Mouse (Mus musculus) limb, embryonic 13.5 days (tissue): ENCODE data around the gene Gm44805. TPM values are rescaled to one million over a fixed set of nuclear protein-coding genes. Genes with fewer than 3 reads are reported as not detected.

Source experiments
- ATAC-seq: fragments of 200-750 bp; cut with Nextera tagmentation; 2 replicates; pipeline ENCODE4 v1.8.0; 2017; ENCODE audit warnings: low read depth, moderate number of reproducible peaks, moderate TSS enrichment; ENCODE audit not compliant: low FRiP score
- H3K27ac ChIP-seq: fragments of 300-500 bp; sonication (generic); 2 replicates; pipeline ENCODE4 v1.5.1; 2015; ENCODE audit warnings: inconsistent platforms, mild to moderate bottlenecking, moderate library complexity
- H3K27me3 ChIP-seq: fragments of 300-500 bp; sonication (generic); 2 replicates; pipeline ENCODE4 v1.6.1; 2015; ENCODE audit warnings: mild to moderate bottlenecking, inconsistent platforms
- H3K36me3 ChIP-seq: fragments of 300-500 bp; sonication (generic); 2 replicates; pipeline ENCODE4 v1.6.1; 2015; ENCODE audit warnings: inconsistent platforms, mild to moderate bottlenecking, moderate library complexity
- H3K4me1 ChIP-seq: fragments of 300-500 bp; sonication (generic); 2 replicates; pipeline ENCODE4 v1.6.1; 2015; ENCODE audit warnings: inconsistent platforms
- H3K4me2 ChIP-seq: fragments of 300-500 bp; sonication (generic); replicated peaks from 2 replicates; pipeline ENCODE4 v1.6.1; 2015; ENCODE audit warnings: inconsistent platforms, mild to moderate bottlenecking, moderate library complexity
- H3K4me3 ChIP-seq: fragments of 300-500 bp; sonication (generic); 2 replicates; pipeline ENCODE4 v1.5.1; 2015; ENCODE audit warnings: moderate library complexity, mild to moderate bottlenecking, inconsistent platforms
- H3K9ac ChIP-seq: fragments of 300-500 bp; sonication (generic); 2 replicates; pipeline ENCODE4 v1.6.1; 2015; ENCODE audit warnings: mild to moderate bottlenecking, inconsistent platforms
- H3K9me3 ChIP-seq: fragments of 300-500 bp; sonication (generic); 2 replicates; pipeline ENCODE4 v1.6.1; 2016; ENCODE audit warnings: inconsistent platforms
- WGBS: fragments of 180-500 bp; shearing (Covaris S2); methylation state at CpG from one replicate; pipeline ENCODE4 v1.1.7; 2015; 5-methylcytosine and 5-hydroxymethylcytosine counted together
- polyA plus RNA-seq: library from polyadenylated mRNA; unstranded; fragments of >200 nt; fragmentation: Nextera tagmentation; extraction: Ambion mirVana; gene quantifications from 2 replicates; pipeline ENCODE4 v1.2.1, GENCODE M21; 2015

Gene Gm44805
- polyA plus RNA-seq: 0.64 TPM in 1 of 2 replicates, not detected in the other

GRCm38 (mm10) chr7:19681202-19681694, at the start of gene Gm44805, which contains the start of gene Apoc4:
Gm44805 (minus strand) TSS chr7:19681423.
Apoc4 (minus strand) TSS chr7:19681479.
- no peak within 1 kb of the TSS for H3K9ac ChIP-seq
- H3K4me3 ChIP-seq: no peak within 1 kb of the TSS
- no peak for ATAC-seq
- H3K27me3 ChIP-seq: no peaks in the 10 kb centered on the region
- H3K27ac ChIP-seq: no peak within 1 kb of the TSS
- H3K4me1 ChIP-seq: 0 out of 2 replicates have a peak, but pooled peaks cover 7% of the 10 kb centered on the region
- no peaks in the 10 kb centered on the region for H3K9me3 ChIP-seq
- no peak within 1 kb of the TSS for H3K4me2 ChIP-seq
- WGBS: 60% methylated on average over 8 of the region's 8 CpGs
- no peaks in the 10 kb centered on the region for H3K36me3 ChIP-seq

GRCm38 (mm10) chr7:19726541-19726940, 45.3 kb upstream of the Gm44805 start:
- no peak overlapping the region for H3K9ac ChIP-seq
- no peaks in the 10 kb centered on the region for H3K27me3 ChIP-seq
- no peak overlapping the region for H3K4me3 ChIP-seq
- H3K27ac ChIP-seq: no peak overlapping the region
- H3K4me1 ChIP-seq: no peaks in the 10 kb centered on the region
- 88% methylated on average over 4 of the region's 4 CpGs for WGBS
- H3K9me3 ChIP-seq: peaks cover 6% of the 10 kb centered on the region
- H3K4me2 ChIP-seq: no peak overlapping the region
- H3K36me3 ChIP-seq: peaks cover 98% of the 10 kb centered on the region
- ATAC-seq: no peak

GRCm38 (mm10) chr7:19724167-19724566, 42.9 kb upstream of the Gm44805 start:
- WGBS: 92% methylated on average over 12 of the region's 12 CpGs

GRCm38 (mm10) chr7:19722754-19723195, 41.6 kb upstream of the Gm44805 start:
- peaks cover 95% of the 10 kb centered on the region for H3K36me3 ChIP-seq
- no peak overlapping the region for H3K9ac ChIP-seq

More at GRCm38 (mm10) chr7:19724167-19724566, 42.9 kb upstream of the Gm44805 start:
- H3K27me3 ChIP-seq: no peaks in the 10 kb centered on the region
- H3K4me1 ChIP-seq: no peaks in the 10 kb centered on the region
- H3K9ac ChIP-seq: no peak overlapping the region
- no peak for ATAC-seq
- no peak overlapping the region for H3K27ac ChIP-seq
- peaks cover 19% of the 10 kb centered on the region for H3K9me3 ChIP-seq
- H3K4me3 ChIP-seq: no peak overlapping the region
- peaks cover 98% of the 10 kb centered on the region for H3K36me3 ChIP-seq
- H3K4me2 ChIP-seq: no peak overlapping the region

GRCm38 (mm10) chr7:19719200-19719599, 38.0 kb upstream of the Gm44805 start:
- Histone ChIP-seq H3K9ac (no peak overlapping the region), H3K27ac (no peak overlapping the region), H3K4me1 (peaks cover 13% of the 10 kb centered on the region), H3K9me3 (peaks cover 19% of the 10 kb centered on the region), H3K4me3 (no peak overlapping the region), H3K36me3 (peaks cover 71% of the 10 kb centered on the region), H3K4me2 (no peak overlapping the region), H3K27me3 (no peaks in the 10 kb centered on the region)
- no peak for ATAC-seq
- WGBS: 92% methylated on average over 4 of the region's 4 CpGs

More at GRCm38 (mm10) chr7:19722754-19723195, 41.6 kb upstream of the Gm44805 start:
- 90% methylated on average over 6 of the region's 6 CpGs for WGBS
- no peak for ATAC-seq
- no peak overlapping the region for H3K4me2 ChIP-seq
- peaks cover 19% of the 10 kb centered on the region for H3K9me3 ChIP-seq
- no peak overlapping the region for H3K4me3 ChIP-seq
- H3K27me3 ChIP-seq: no peaks in the 10 kb centered on the region
- H3K27ac ChIP-seq: no peak overlapping the region
- H3K4me1 ChIP-seq: no peaks in the 10 kb centered on the region

- no peak overlapping the region for H3K27ac ChIP-seq
- no peak overlapping the region for H3K9ac ChIP-seq
- H3K9me3 ChIP-seq: peaks cover 19% of the 10 kb centered on the region
- H3K36me3 ChIP-seq: peaks cover 70% of the 10 kb centered on the region
- 90% methylated on average over 5 of the region's 5 CpGs for WGBS
- H3K4me2 ChIP-seq: no peak overlapping the region
- H3K27me3 ChIP-seq: no peaks in the 10 kb centered on the region
- H3K4me3 ChIP-seq: no peak overlapping the region
- no peak for ATAC-seq
- peaks cover 20% of the 10 kb centered on the region for H3K4me1 ChIP-seq
These were observed 37.2 kb upstream of the Gm44805 start for GRCm38 (mm10) chr7:19718297-19718952.

GRCm38 (mm10) chr7:19717346-19717745, 36.1 kb upstream of the Gm44805 start:
- H3K27ac ChIP-seq: no peak overlapping the region
- peaks cover 19% of the 10 kb centered on the region for H3K9me3 ChIP-seq
- no peak for ATAC-seq
- H3K4me3 ChIP-seq: no peak overlapping the region
- H3K27me3 ChIP-seq: no peaks in the 10 kb centered on the region
- H3K4me2 ChIP-seq: no peak overlapping the region
- no peak overlapping the region for H3K9ac ChIP-seq
- peaks cover 69% of the 10 kb centered on the region for H3K36me3 ChIP-seq
- H3K4me1 ChIP-seq: peaks cover 22% of the 10 kb centered on the region
- WGBS: 85% methylated on average over 4 of the region's 4 CpGs

- WGBS: 90% methylated on average over 2 of the region's 2 CpGs
- Histone ChIP-seq H3K36me3 (peaks cover 70% of the 10 kb centered on the region), H3K27me3 (no peaks in the 10 kb centered on the region)
These were observed 35.6 kb upstream of the Gm44805 start for GRCm38 (mm10) chr7:19716822-19717221.

GRCm38 (mm10) chr7:19716055-19716682, 34.9 kb upstream of the Gm44805 start:
- H3K9ac ChIP-seq: no peak overlapping the region
- peak overlapping the region; percentile 69 for H3K4me2 ChIP-seq
- peaks cover 22% of the 10 kb centered on the region for H3K4me1 ChIP-seq
- no peak for ATAC-seq
- H3K27me3 ChIP-seq: no peaks in the 10 kb centered on the region
- H3K9me3 ChIP-seq: peaks cover 9% of the 10 kb centered on the region
- peaks cover 70% of the 10 kb centered on the region for H3K36me3 ChIP-seq
- WGBS: 8% methylated on average over 18 of the region's 18 CpGs
- peak overlapping the region; percentile 100 for H3K4me3 ChIP-seq
- peak overlapping the region; percentile 85 for H3K27ac ChIP-seq

More at GRCm38 (mm10) chr7:19716822-19717221, 35.6 kb upstream of the Gm44805 start:
- peaks cover 16% of the 10 kb centered on the region for H3K9me3 ChIP-seq
- peak overlapping the region; percentile 69 for H3K4me2 ChIP-seq
- H3K4me1 ChIP-seq: peaks cover 22% of the 10 kb centered on the region
- no peak overlapping the region; the same call in 1 of the 2 replicates for H3K27ac ChIP-seq
- no peak overlapping the region for H3K9ac ChIP-seq
- no peak for ATAC-seq
- H3K4me3 ChIP-seq: peak overlapping the region; percentile 100

- peak within 1 kb of the TSS; percentile 98 for H3K9ac ChIP-seq
- peak; percentile 100 for ATAC-seq
- H3K27ac ChIP-seq: peak within 1 kb of the TSS; percentile 85
- H3K36me3 ChIP-seq: peaks cover 70% of the 10 kb centered on the region
- peaks cover 22% of the 10 kb centered on the region for H3K4me1 ChIP-seq
- H3K27me3 ChIP-seq: no peaks in the 10 kb centered on the region
- H3K4me2 ChIP-seq: peak within 1 kb of the TSS; percentile 93
- H3K4me3 ChIP-seq: peak within 1 kb of the TSS; percentile 100
- under 1% methylated on average over 59 of the region's 59 CpGs for WGBS
- H3K9me3 ChIP-seq: peaks cover 2% of the 10 kb centered on the region
These were observed 34.2 kb upstream of the Gm44805 start, which contains the start of gene Tomm40 for GRCm38 (mm10) chr7:19715239-19716054. Tomm40 (minus strand) TSS chr7:19715438.

GRCm38 (mm10) chr7:19714836-19715235, 33.6 kb upstream of the Gm44805 start:
- Histone ChIP-seq H3K9me3 (no peaks in the 10 kb centered on the region), H3K4me2 (peak overlapping the region; percentile 93), H3K27me3 (no peaks in the 10 kb centered on the region), H3K27ac (peak overlapping the region; percentile 22), H3K4me1 (peaks cover 22% of the 10 kb centered on the region), H3K9ac (peak overlapping the region; percentile 98), H3K36me3 (peaks cover 70% of the 10 kb centered on the region), H3K4me3 (peak overlapping the region; percentile 100)
- ATAC-seq: no peak
- under 1% methylated on average over 39 of the region's 39 CpGs for WGBS
